Comparison of ENCODE assay signal across 12 mouse cellular contexts in the genomic region with DNA sequence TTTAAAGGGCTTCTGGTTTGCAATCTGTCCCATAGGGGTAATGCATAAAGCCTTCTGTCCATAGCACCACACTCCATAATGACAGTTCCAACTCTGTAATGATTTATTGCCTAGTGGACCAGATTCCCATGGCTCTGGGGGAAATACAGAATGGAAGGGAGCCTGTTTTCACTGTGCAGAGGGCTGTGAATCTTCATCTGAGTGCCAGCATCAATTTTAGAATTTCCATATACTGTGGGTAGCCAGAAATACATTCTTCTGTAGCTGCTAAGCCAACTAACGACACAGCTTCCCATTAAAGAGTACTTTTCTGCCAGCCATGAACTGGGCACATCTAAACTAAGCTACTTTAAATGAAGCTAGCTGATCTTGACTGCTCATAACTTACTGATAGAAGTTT.
"Had no signal": no experiment of that assay in that cellular context is flagged by ENCODE, and none has a peak within 500 bp of the region (broad histone marks: within the 10 kb centered on the region; RNA-seq: fewer than 3 reads in every experiment).

No protein-coding gene starts in this region.

- H3K9ac ChIP-seq: kidney, embryonic 15.5 days; limb, embryonic 13.5 days; liver, embryonic 14.5 days; midbrain, embryonic 13.5 days; neural tube, embryonic 12.5 days had no signal

- H3K4me2 ChIP-seq: kidney, embryonic 15.5 days; limb, embryonic 13.5 days; midbrain, embryonic 13.5 days; neural tube, embryonic 12.5 days had no signal

- H3K36me3 ChIP-seq: kidney, embryonic 15.5 days; limb, embryonic 13.5 days; midbrain, embryonic 13.5 days; neural tube, embryonic 12.5 days had no signal

- DNase-seq: kidney, postnatal 14 days; left cerebral cortex, postnatal 4 days; lung, adult 18-20 months; right cerebral cortex, postnatal 4 days; spleen, adult 18-20 months; thymus, adult 18-20 months; thymus, postnatal 14 days had no signal

- H3K4me3 ChIP-seq: kidney, embryonic 15.5 days; limb, embryonic 13.5 days; midbrain, embryonic 13.5 days; neural tube, embryonic 12.5 days had no signal

- H3K27me3 ChIP-seq: kidney, embryonic 15.5 days; limb, embryonic 13.5 days; midbrain, embryonic 13.5 days; neural tube, embryonic 12.5 days had no signal

- H3K4me1 ChIP-seq: kidney, embryonic 15.5 days; limb, embryonic 13.5 days; midbrain, embryonic 13.5 days; neural tube, embryonic 12.5 days had no signal

- H3K9me3 ChIP-seq: kidney, embryonic 15.5 days; limb, embryonic 13.5 days; midbrain, embryonic 13.5 days; neural tube, embryonic 12.5 days had no signal

- ATAC-seq: midbrain, embryonic 13.5 days had no signal

- H3K27ac ChIP-seq: kidney, embryonic 15.5 days; limb, embryonic 13.5 days; liver, embryonic 14.5 days; midbrain, embryonic 13.5 days; neural tube, embryonic 12.5 days had no signal
